Mouse (Mus musculus): ENCODE measurements at regions not wholly inside any gene's neighbourhood (a gene's known extent, or its start where the extent isn't known, plus 50 kb on each side); places are given as distances from the start of the nearest gene placed in this dataset.
"Not testable (repeated sequence)": the region's sequence is repeated elsewhere in the genome, so short reads cannot be mapped to it uniquely, and the experiment has no call there.

- Histone ChIP-seq H3K9me3 (no peaks in the 10 kb centered on the region), H3K27me3 (replicated peaks; ENCODE audit: low read depth, poor library complexity, severe bottlenecking) (no peaks in the 10 kb centered on the region), H3K4me3 (no peak overlapping the region), H3K27ac (replicated peaks) (no peak overlapping the region), H3K36me3 (replicated peaks) (no peaks in the 10 kb centered on the region), H3K4me1 (no peaks in the 10 kb centered on the region)
- WGBS: 96% methylated on average over 1 of the region's 1 CpGs
- DNase-seq (ENCODE audit: low spot score): no peak
These were observed 52.0 kb upstream of the Trpm1 start for GRCm38 (mm10) chr7:64101679-64102078.

GRCm38 (mm10) chr7:64099606-64100005 lies 54.0 kb upstream of the Trpm1 start:
- no peak for DNase-seq (ENCODE audit: low spot score)
- no peak overlapping the region for H3K4me3 ChIP-seq
- no peaks in the 10 kb centered on the region for H3K27me3 ChIP-seq (replicated peaks; ENCODE audit: low read depth, poor library complexity, severe bottlenecking)
- H3K9me3 ChIP-seq: no peaks in the 10 kb centered on the region
- no peak overlapping the region for H3K27ac ChIP-seq (replicated peaks)
- H3K36me3 ChIP-seq (replicated peaks): no peaks in the 10 kb centered on the region
- no peaks in the 10 kb centered on the region for H3K4me1 ChIP-seq
- 90% methylated on average over 3 of the region's 3 CpGs for WGBS

GRCm38 (mm10) chr7:64090067-64090466 lies 63.6 kb upstream of the Trpm1 start:
- 72% methylated on average over 1 of the region's 1 CpGs for WGBS

GRCm38 (mm10) chr7:64089034-64089433 lies 64.6 kb upstream of the Trpm1 start:
- H3K9me3 ChIP-seq: 0 out of 2 replicates have a peak, but pooled peaks cover 4% of the 10 kb centered on the region
- H3K36me3 ChIP-seq (replicated peaks): no peaks in the 10 kb centered on the region
- no peak overlapping the region for H3K27ac ChIP-seq (replicated peaks)
- 88% methylated on average over 5 of the region's 5 CpGs for WGBS
- H3K27me3 ChIP-seq (replicated peaks; ENCODE audit: low read depth, poor library complexity, severe bottlenecking): no peaks in the 10 kb centered on the region
- no peak for DNase-seq (ENCODE audit: low spot score)
- H3K4me3 ChIP-seq: no peak overlapping the region
- H3K4me1 ChIP-seq: no peaks in the 10 kb centered on the region

More at GRCm38 (mm10) chr7:64090067-64090466, 63.6 kb upstream of the Trpm1 start:
- no peaks in the 10 kb centered on the region for H3K27me3 ChIP-seq (replicated peaks; ENCODE audit: low read depth, poor library complexity, severe bottlenecking)
- no peaks in the 10 kb centered on the region for H3K4me1 ChIP-seq
- H3K36me3 ChIP-seq (replicated peaks): no peaks in the 10 kb centered on the region
- H3K27ac ChIP-seq (replicated peaks): no peak overlapping the region
- H3K9me3 ChIP-seq: 0 out of 2 replicates have a peak, but pooled peaks cover 4% of the 10 kb centered on the region
- no peak for DNase-seq (ENCODE audit: low spot score)
- no peak overlapping the region for H3K4me3 ChIP-seq

GRCm38 (mm10) chr7:64083978-64084377 lies 69.7 kb upstream of the Trpm1 start:
- H3K36me3 ChIP-seq (replicated peaks); H3K4me3 ChIP-seq; DNase-seq (ENCODE audit: low spot score); H3K27me3 ChIP-seq (replicated peaks; ENCODE audit: low read depth, poor library complexity, severe bottlenecking); H3K27ac ChIP-seq (replicated peaks); H3K9me3 ChIP-seq; H3K4me1 ChIP-seq: not testable (repeated sequence)
- WGBS: 75% methylated on average over 1 of the region's 1 CpGs

GRCm38 (mm10) chr7:64082651-64083050 lies 71.0 kb upstream of the Trpm1 start:
- Histone ChIP-seq H3K4me3 (no peak overlapping the region), H3K27ac (replicated peaks) (no peak overlapping the region), H3K36me3 (replicated peaks) (no peaks in the 10 kb centered on the region), H3K9me3 (0 out of 2 replicates have a peak, but pooled peaks cover 4% of the 10 kb centered on the region), H3K4me1 (no peaks in the 10 kb centered on the region), H3K27me3 (replicated peaks; ENCODE audit: low read depth, poor library complexity, severe bottlenecking) (no peaks in the 10 kb centered on the region)
- DNase-seq (ENCODE audit: low spot score): no peak
- WGBS: 85% methylated on average over 5 of the region's 5 CpGs

- no peak overlapping the region for H3K4me3 ChIP-seq
- 0 out of 2 replicates have a peak, but pooled peaks cover 4% of the 10 kb centered on the region for H3K9me3 ChIP-seq
- H3K4me1 ChIP-seq: no peaks in the 10 kb centered on the region
- no peak for DNase-seq (ENCODE audit: low spot score)
- 86% methylated on average over 3 of the region's 3 CpGs for WGBS
- H3K27me3 ChIP-seq (replicated peaks; ENCODE audit: low read depth, poor library complexity, severe bottlenecking): no peaks in the 10 kb centered on the region
- H3K36me3 ChIP-seq (replicated peaks): no peaks in the 10 kb centered on the region
- H3K27ac ChIP-seq (replicated peaks): no peak overlapping the region
These were observed 71.4 kb upstream of the Trpm1 start for GRCm38 (mm10) chr7:64082201-64082600.

- no peak overlapping the region for H3K27ac ChIP-seq (replicated peaks)
- H3K4me1 ChIP-seq: no peaks in the 10 kb centered on the region
- no peaks in the 10 kb centered on the region for H3K36me3 ChIP-seq (replicated peaks)
- 0 out of 2 replicates have a peak, but pooled peaks cover 4% of the 10 kb centered on the region for H3K9me3 ChIP-seq
- no peaks in the 10 kb centered on the region for H3K27me3 ChIP-seq (replicated peaks; ENCODE audit: low read depth, poor library complexity, severe bottlenecking)
- H3K4me3 ChIP-seq: no peak overlapping the region
- 75% methylated on average over 2 of the region's 2 CpGs for WGBS
- DNase-seq (ENCODE audit: low spot score): no peak
These were observed 72.0 kb upstream of the Trpm1 start for GRCm38 (mm10) chr7:64081618-64082017.

GRCm38 (mm10) chr7:64081019-64081418 lies 72.6 kb upstream of the Trpm1 start:
- Histone ChIP-seq H3K27ac (replicated peaks) (no peak overlapping the region), H3K27me3 (replicated peaks; ENCODE audit: low read depth, poor library complexity, severe bottlenecking) (no peaks in the 10 kb centered on the region), H3K4me3 (no peak overlapping the region), H3K9me3 (0 out of 2 replicates have a peak, but pooled peaks cover 4% of the 10 kb centered on the region), H3K36me3 (replicated peaks) (no peaks in the 10 kb centered on the region), H3K4me1 (no peaks in the 10 kb centered on the region)
- DNase-seq (ENCODE audit: low spot score): no peak
- WGBS: 80% methylated on average over 2 of the region's 2 CpGs

GRCm38 (mm10) chr7:64079301-64079700 lies 74.3 kb upstream of the Trpm1 start:
- H3K9me3 ChIP-seq: no peaks in the 10 kb centered on the region
- WGBS: 88% methylated on average over 3 of the region's 3 CpGs
- H3K4me3 ChIP-seq: no peak overlapping the region
- H3K4me1 ChIP-seq: no peaks in the 10 kb centered on the region
- no peak for DNase-seq (ENCODE audit: low spot score)
- no peaks in the 10 kb centered on the region for H3K27me3 ChIP-seq (replicated peaks; ENCODE audit: low read depth, poor library complexity, severe bottlenecking)
- H3K36me3 ChIP-seq (replicated peaks): no peaks in the 10 kb centered on the region
- no peak overlapping the region for H3K27ac ChIP-seq (replicated peaks)

- H3K4me1 ChIP-seq: no peaks in the 10 kb centered on the region
- H3K36me3 ChIP-seq (replicated peaks): no peaks in the 10 kb centered on the region
- H3K27me3 ChIP-seq (replicated peaks; ENCODE audit: low read depth, poor library complexity, severe bottlenecking): no peaks in the 10 kb centered on the region
- no peaks in the 10 kb centered on the region for H3K9me3 ChIP-seq
- no peak overlapping the region for H3K4me3 ChIP-seq
- no peak for DNase-seq (ENCODE audit: low spot score)
- WGBS: 60% methylated on average over 1 of the region's 1 CpGs
- no peak overlapping the region for H3K27ac ChIP-seq (replicated peaks)
These were observed 75.0 kb upstream of the Trpm1 start for GRCm38 (mm10) chr7:64078646-64079045.

GRCm38 (mm10) chr7:64077526-64077925 lies 76.1 kb upstream of the Trpm1 start:
- Histone ChIP-seq H3K27ac (replicated peaks) (no peak overlapping the region), H3K4me3 (no peak overlapping the region), H3K36me3 (replicated peaks) (no peaks in the 10 kb centered on the region), H3K9me3 (no peaks in the 10 kb centered on the region), H3K4me1 (no peaks in the 10 kb centered on the region), H3K27me3 (replicated peaks; ENCODE audit: low read depth, poor library complexity, severe bottlenecking) (no peaks in the 10 kb centered on the region)
- no peak for DNase-seq (ENCODE audit: low spot score)
- WGBS: 77% methylated on average over 4 of the region's 4 CpGs

- WGBS: 87% methylated on average over 4 of the region's 4 CpGs
- Histone ChIP-seq H3K4me3 (no peak overlapping the region), H3K27me3 (replicated peaks; ENCODE audit: low read depth, poor library complexity, severe bottlenecking) (no peaks in the 10 kb centered on the region), H3K9me3 (no peaks in the 10 kb centered on the region), H3K4me1 (no peaks in the 10 kb centered on the region), H3K27ac (replicated peaks) (no peak overlapping the region), H3K36me3 (replicated peaks) (no peaks in the 10 kb centered on the region)
- peak; percentile 2 for DNase-seq (ENCODE audit: low spot score)
These were observed 76.8 kb upstream of the Trpm1 start for GRCm38 (mm10) chr7:64076764-64077360.

Measured in embryonic facial prominence, embryonic 10.5 days (tissue).